Mouse (Mus musculus) kidney, postnatal 14 days (tissue): ENCODE results near the gene Tmem132c.

ENCODE experiments used
- DNase-seq: peaks from one replicate; pipeline ENCODE4 v3.0.0; 2022; ENCODE audit warnings: mixed read lengths

Gene Tmem132c

GRCm38 (mm10) chr5:127502838-127503237 is 261.2 kb downstream of the Tmem132c start:
- no peak for DNase-seq

- DNase-seq = no peak
Observed at GRCm38 (mm10) chr5:127505697-127506096, 264.1 kb downstream of the Tmem132c start.

GRCm38 (mm10) chr5:127511653-127512052 is 270.0 kb downstream of the Tmem132c start:
- no peak for DNase-seq

- DNase-seq = no peak
Observed at GRCm38 (mm10) chr5:127515960-127516359, 274.4 kb downstream of the Tmem132c start.

- DNase-seq = no peak
Observed at GRCm38 (mm10) chr5:127522744-127523476, 281.3 kb downstream of the Tmem132c start.

GRCm38 (mm10) chr5:127527344-127527974 is 285.9 kb downstream of the Tmem132c start:
- no peak for DNase-seq

GRCm38 (mm10) chr5:127537508-127537907 is 295.9 kb downstream of the Tmem132c start:
- no peak for DNase-seq

- DNase-seq = no peak
Observed at GRCm38 (mm10) chr5:127546585-127546991, 305.0 kb downstream of the Tmem132c start.

GRCm38 (mm10) chr5:127548136-127548535 is 306.5 kb downstream of the Tmem132c start:
- no peak for DNase-seq

- DNase-seq = peak; percentile 5
Observed at GRCm38 (mm10) chr5:127561086-127561485, 319.5 kb downstream of the Tmem132c start.

GRCm38 (mm10) chr5:127567165-127567741 is 325.6 kb downstream of the Tmem132c start:
- no peak for DNase-seq

- no peak for DNase-seq
Observed at GRCm38 (mm10) chr5:127577419-127577818, 335.8 kb downstream of the Tmem132c start.

GRCm38 (mm10) chr5:127583658-127584057 is 342.1 kb downstream of the Tmem132c start:
- DNase-seq = no peak

GRCm38 (mm10) chr5:127587854-127588253 is 346.2 kb downstream of the Tmem132c start:
- no peak for DNase-seq

GRCm38 (mm10) chr5:127592406-127592805 is 350.8 kb downstream of the Tmem132c start:
- DNase-seq = no peak

GRCm38 (mm10) chr5:127592854-127593253 is 351.2 kb downstream of the Tmem132c start:
- DNase-seq = peak; percentile 17

- no peak for DNase-seq
Observed at GRCm38 (mm10) chr5:127595676-127596075, 354.1 kb downstream of the Tmem132c start.

GRCm38 (mm10) chr5:127596862-127597261 is 355.3 kb downstream of the Tmem132c start:
- DNase-seq = no peak

GRCm38 (mm10) chr5:127602996-127603395 is 361.4 kb downstream of the Tmem132c start:
- no peak for DNase-seq

- no peak for DNase-seq
Observed at GRCm38 (mm10) chr5:127607507-127607906, 365.9 kb downstream of the Tmem132c start.

GRCm38 (mm10) chr5:127609191-127609714 is 367.6 kb downstream of the Tmem132c start:
- no peak for DNase-seq

GRCm38 (mm10) chr5:127610787-127611509 is 369.3 kb downstream of the Tmem132c start:
- DNase-seq = peak; percentile 84

GRCm38 (mm10) chr5:127611881-127612280 is 370.3 kb downstream of the Tmem132c start:
- DNase-seq = no peak
